Mouse (Mus musculus): Measurements from ENCODE around the gene Dcun1d1. TPM values are rescaled to one million over a fixed set of nuclear protein-coding genes. Genes with fewer than 3 reads are reported as not detected.
A peak's percentile ranks its signal among the peaks of the same experiment; 100 is the strongest.

Dcun1d1 gene
- polyA plus RNA-seq (2016; fragmentation: Nextera tagmentation; extraction: Ambion mirVana): 103 and 109 TPM in 2 replicates

DNA sequence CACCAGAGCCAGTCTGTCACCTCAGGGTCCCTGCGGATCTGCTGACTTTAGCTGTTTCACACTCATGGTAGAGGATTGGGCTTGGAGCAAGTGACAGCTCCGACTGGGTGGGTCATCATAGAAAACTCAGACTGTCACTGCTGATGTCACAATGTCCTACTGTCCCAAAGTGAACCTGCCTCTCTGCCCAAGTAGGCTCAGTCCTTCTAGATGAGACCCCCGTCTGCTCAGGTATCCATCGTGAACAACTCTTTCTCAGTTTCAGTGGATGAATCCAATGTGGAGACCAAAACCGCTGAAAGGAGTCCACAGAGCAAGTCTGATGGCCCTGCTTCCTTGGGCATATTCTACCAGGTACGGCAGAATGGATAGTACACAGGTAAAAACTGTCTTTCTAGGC lies at the start of gene Dcun1d1:
TSS of gene Dcun1d1 (minus strand) at position 101 of the 400 bp plus-strand sequence.
- no peak for ATAC-seq (ENCODE audit: low FRiP score)

DNA sequence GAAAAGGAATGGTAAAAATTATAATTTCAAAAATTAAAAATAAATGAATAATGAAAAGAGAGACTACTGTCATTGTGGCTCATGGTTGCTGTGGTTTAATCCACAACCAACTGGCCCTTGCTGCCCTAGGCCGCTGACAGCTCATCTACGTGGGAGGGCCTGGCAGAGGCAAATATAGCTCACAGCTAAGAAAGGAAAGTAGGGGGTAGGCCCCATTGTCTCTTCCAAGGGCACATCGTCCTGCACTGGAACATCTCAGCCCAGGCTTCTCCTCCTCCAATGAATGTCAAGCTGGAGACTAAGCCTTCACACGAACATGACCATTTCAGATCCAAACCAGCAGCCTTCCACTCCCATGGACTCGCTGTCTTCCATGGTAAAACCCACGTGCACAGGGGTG lies 49.0 kb upstream of the Dcun1d1 start:
- no peak for ATAC-seq (ENCODE audit: low FRiP score)
- no peaks in the 10 kb centered on the region for H3K27me3 ChIP-seq
- WGBS: 94% methylated on average over 6 of the region's 6 CpGs
- H3K9me3 ChIP-seq: no peaks in the 10 kb centered on the region
- no peaks in the 10 kb centered on the region for H3K4me1 ChIP-seq
- H3K27ac ChIP-seq: no peak overlapping the region
- no peak overlapping the region for H3K4me3 ChIP-seq (replicated peaks)
- no peak overlapping the region for H3K4me2 ChIP-seq
- peaks cover 69% of the 10 kb centered on the region for H3K36me3 ChIP-seq (replicated peaks)
- H3K9ac ChIP-seq: no peak overlapping the region

More for the DNA sequence above, at the start of gene Dcun1d1:
- Histone ChIP-seq H3K4me3 (replicated peaks) (no peak within 1 kb of the TSS), H3K4me1 (peaks cover 8% of the 10 kb centered on the region), H3K36me3 (replicated peaks) (no peaks in the 10 kb centered on the region), H3K27ac (no peak within 1 kb of the TSS), H3K9ac (no peak within 1 kb of the TSS), H3K27me3 (no peaks in the 10 kb centered on the region), H3K4me2 (no peak within 1 kb of the TSS), H3K9me3 (no peaks in the 10 kb centered on the region)
- WGBS: 96% methylated on average over 6 of the region's 6 CpGs

DNA sequence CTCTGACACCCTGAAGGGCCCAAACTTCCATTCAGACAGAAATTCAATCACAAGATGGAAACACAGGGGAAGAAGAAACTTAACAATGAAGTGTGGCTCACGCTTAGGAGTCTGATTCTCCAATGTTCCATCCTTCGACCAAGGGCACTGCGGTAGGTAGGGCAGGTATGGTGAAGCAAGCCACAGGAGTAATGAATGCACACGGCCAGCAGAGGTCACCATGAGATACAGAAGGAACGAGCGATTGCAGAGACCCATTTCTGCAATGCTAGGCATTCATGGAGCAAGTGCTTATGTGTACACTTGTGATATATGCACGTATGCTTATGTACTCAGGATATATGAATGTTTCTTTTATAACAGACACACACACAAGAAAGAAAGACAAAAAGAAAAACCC lies 36.3 kb upstream of the Dcun1d1 start:
- H3K9me3 ChIP-seq: no peaks in the 10 kb centered on the region
- H3K27me3 ChIP-seq: no peaks in the 10 kb centered on the region
- WGBS: 74% methylated on average over 7 of the region's 7 CpGs
- no peak for ATAC-seq (ENCODE audit: low FRiP score)
- H3K4me3 ChIP-seq (replicated peaks): no peak overlapping the region
- H3K9ac ChIP-seq: no peak overlapping the region
- no peak overlapping the region for H3K27ac ChIP-seq
- H3K4me1 ChIP-seq: no peaks in the 10 kb centered on the region
- no peak overlapping the region for H3K4me2 ChIP-seq
- peaks cover 62% of the 10 kb centered on the region for H3K36me3 ChIP-seq (replicated peaks)

DNA sequence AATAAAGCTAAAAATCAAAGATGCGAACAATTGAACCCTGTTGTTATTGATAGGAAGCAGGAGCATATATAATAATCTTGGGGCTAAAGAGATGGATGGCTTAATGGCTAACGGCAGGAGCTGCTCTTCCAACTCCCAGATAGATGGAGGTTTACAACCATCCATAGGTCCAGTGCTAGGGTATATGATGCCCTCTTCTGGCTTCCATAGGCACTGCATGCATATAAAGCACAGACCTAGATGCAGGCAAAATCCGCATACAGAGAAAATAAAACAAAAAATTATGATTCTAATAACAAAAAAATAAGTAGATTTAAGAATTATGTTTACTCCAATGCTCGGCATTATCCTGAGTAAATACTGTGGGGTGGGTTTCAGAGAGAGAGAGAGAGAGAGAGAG lies 35.7 kb upstream of the Dcun1d1 start:
- Histone ChIP-seq H3K27ac (no peak overlapping the region), H3K9me3 (no peaks in the 10 kb centered on the region), H3K4me3 (replicated peaks) (no peak overlapping the region), H3K4me2 (no peak overlapping the region), H3K9ac (no peak overlapping the region), H3K27me3 (no peaks in the 10 kb centered on the region), H3K36me3 (replicated peaks) (peaks cover 59% of the 10 kb centered on the region), H3K4me1 (no peaks in the 10 kb centered on the region)
- WGBS: 90% methylated on average over 4 of the region's 4 CpGs
- 0 out of 2 replicates have a peak, but pooled peaks have one; percentile 39 for ATAC-seq (ENCODE audit: low FRiP score)

DNA sequence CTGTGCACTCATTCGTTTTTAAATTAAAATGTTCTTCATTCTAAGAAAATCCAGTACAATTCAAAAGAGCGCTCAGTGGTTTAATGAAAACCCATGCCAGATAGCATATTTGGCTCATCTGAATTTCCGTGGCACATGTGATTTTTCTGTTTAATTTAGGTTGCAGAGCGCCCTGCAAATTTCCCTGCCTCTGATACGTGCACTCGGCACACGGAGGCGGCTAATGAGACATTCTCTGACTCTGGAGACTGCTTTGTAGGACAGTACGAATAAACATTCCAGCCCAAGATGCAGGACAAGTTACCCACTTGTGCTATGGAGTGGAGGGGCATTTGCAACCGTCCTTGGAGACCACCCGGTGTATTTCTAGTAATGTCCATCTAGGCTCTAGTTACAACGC lies 33.9 kb upstream of the Dcun1d1 start:
- H3K36me3 ChIP-seq (replicated peaks): peaks cover 53% of the 10 kb centered on the region
- H3K4me3 ChIP-seq (replicated peaks): no peak overlapping the region
- H3K27me3 ChIP-seq: no peaks in the 10 kb centered on the region
- H3K9ac ChIP-seq: no peak overlapping the region
- WGBS: 93% methylated on average over 12 of the region's 12 CpGs
- no peaks in the 10 kb centered on the region for H3K4me1 ChIP-seq
- no peaks in the 10 kb centered on the region for H3K9me3 ChIP-seq
- H3K27ac ChIP-seq: no peak overlapping the region
- no peak overlapping the region for H3K4me2 ChIP-seq
- no peak for ATAC-seq (ENCODE audit: low FRiP score)

DNA sequence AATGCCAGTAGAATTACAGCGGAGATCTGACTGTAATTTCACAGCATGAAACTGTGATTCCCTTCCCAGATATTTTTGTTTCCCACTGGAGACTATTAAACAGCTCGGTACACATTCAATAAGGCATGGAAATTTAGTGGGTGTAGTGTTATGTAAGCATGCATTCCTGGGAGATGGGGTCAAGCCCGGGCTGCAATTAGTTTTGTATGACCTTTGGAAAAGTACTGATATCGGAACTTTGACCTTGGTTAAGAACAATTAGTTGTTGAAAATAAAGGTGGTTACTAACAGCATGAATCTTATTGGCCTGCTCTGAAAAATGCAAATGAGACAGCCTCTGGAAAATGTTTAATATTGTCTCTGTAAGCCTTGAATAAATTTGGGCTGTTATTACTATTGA lies 33.2 kb upstream of the Dcun1d1 start:
- no peak overlapping the region for H3K4me3 ChIP-seq (replicated peaks)
- H3K27me3 ChIP-seq: no peaks in the 10 kb centered on the region
- H3K4me2 ChIP-seq: no peak overlapping the region
- H3K4me1 ChIP-seq: no peaks in the 10 kb centered on the region
- no peak overlapping the region for H3K9ac ChIP-seq
- H3K36me3 ChIP-seq (replicated peaks): peaks cover 49% of the 10 kb centered on the region
- no peaks in the 10 kb centered on the region for H3K9me3 ChIP-seq
- no peak overlapping the region for H3K27ac ChIP-seq
- 89% methylated on average over 4 of the region's 4 CpGs for WGBS
- no peak for ATAC-seq (ENCODE audit: low FRiP score)

DNA sequence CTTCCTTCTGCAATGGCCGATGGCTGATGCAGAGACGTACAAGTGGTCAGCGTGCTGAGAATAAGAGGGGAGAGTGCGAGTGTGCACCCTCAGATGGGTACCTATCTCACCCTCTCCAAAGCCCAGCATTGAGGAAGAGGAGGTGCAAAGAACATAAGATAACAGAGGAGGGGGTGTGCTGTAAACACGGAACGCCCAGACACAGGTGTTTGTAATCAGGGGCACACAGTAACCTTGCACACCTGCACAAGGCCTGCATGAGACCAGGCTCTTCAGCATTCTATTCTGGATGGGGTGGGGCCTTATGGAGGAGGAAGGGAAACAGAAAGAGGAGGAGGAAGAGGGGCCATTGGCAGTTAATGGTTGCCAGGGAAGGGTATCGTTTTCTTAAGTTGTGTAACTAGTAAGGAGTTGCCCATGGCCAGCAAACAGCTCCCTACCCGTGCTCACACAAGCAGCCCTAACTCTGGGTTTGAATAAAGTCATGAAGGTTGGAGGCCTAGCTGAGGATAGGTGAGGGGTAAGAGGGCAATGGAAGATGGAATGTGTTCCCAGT lies 30.2 kb upstream of the Dcun1d1 start:
- Histone ChIP-seq H3K4me3 (replicated peaks) (no peak overlapping the region), H3K27me3 (no peaks in the 10 kb centered on the region), H3K9ac (no peak overlapping the region), H3K27ac (no peak overlapping the region), H3K4me2 (no peak overlapping the region), H3K36me3 (replicated peaks) (peaks cover 41% of the 10 kb centered on the region), H3K4me1 (no peaks in the 10 kb centered on the region), H3K9me3 (no peaks in the 10 kb centered on the region)
- ATAC-seq (ENCODE audit: low FRiP score): no peak
- WGBS: 96% methylated on average over 8 of the region's 8 CpGs

DNA sequence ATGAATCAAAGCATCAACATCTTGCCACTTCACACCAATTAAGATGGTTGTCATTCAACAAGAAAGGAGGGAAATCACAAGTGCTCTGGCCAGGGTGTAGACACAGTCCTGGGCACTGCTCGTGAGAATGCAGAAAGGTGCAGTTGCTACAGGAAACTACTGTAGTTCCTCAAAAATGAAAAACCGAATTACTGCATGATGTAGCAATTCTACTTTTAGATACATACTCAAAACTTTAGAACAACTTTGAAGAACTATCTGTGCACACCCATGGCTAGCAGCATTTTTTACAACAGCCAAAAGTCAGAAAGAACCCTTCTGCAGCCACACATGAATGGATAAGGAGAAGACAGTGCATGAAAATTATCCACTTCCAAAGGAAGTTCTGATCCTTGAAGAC lies 29.2 kb upstream of the Dcun1d1 start:
- H3K4me3 ChIP-seq (replicated peaks): no peak overlapping the region
- no peaks in the 10 kb centered on the region for H3K9me3 ChIP-seq
- H3K4me2 ChIP-seq: no peak overlapping the region
- H3K36me3 ChIP-seq (replicated peaks): peaks cover 36% of the 10 kb centered on the region
- no peaks in the 10 kb centered on the region for H3K4me1 ChIP-seq
- no peak for ATAC-seq (ENCODE audit: low FRiP score)
- H3K9ac ChIP-seq: no peak overlapping the region
- H3K27ac ChIP-seq: no peak overlapping the region
- WGBS: 82% methylated on average over 2 of the region's 2 CpGs
- H3K27me3 ChIP-seq: no peaks in the 10 kb centered on the region

DNA sequence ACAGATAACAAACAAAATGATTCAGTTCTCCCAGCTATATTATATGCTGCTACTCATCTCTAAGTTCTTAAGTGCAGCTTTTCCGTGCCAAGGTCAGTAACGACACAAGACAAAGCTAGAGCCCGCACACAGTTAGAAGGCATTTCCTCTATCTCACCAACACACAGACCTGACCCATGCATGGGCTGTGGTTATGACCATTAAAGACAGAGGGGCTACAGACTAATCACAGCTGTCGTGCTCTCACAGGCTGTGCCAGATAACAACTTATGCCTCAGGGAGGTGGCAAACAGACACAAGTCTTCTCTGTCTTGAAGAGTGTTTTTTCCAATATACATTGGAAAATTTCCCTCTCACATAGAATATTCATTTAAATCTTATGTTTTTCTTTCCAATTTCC lies 27.7 kb upstream of the Dcun1d1 start:
- WGBS: 93% methylated on average over 4 of the region's 4 CpGs
- Histone ChIP-seq H3K4me1 (no peaks in the 10 kb centered on the region), H3K9me3 (no peaks in the 10 kb centered on the region), H3K27me3 (no peaks in the 10 kb centered on the region), H3K4me3 (replicated peaks) (no peak overlapping the region), H3K4me2 (no peak overlapping the region), H3K36me3 (replicated peaks) (peaks cover 40% of the 10 kb centered on the region), H3K9ac (no peak overlapping the region), H3K27ac (no peak overlapping the region)
- no peak for ATAC-seq (ENCODE audit: low FRiP score)

DNA sequence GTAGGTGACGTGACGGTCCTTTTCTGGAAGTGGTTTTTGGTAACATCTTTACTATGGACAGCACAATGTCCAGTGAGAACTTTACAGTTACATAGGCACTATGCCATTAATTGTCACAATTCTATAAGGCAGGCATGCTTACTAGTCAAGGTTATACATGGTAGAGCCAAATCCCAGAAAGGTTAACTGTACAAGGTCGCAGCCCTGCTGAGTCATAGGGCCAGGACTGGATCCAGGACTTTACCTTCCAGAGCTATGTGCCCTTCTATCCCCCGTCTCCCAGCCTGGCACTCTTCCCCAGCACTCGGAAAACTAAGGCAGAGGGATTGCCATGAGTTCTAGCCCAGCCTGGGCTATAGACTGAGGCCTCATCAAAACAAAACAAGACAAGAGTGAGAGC lies 26.7 kb upstream of the Dcun1d1 start:
- peaks cover 41% of the 10 kb centered on the region for H3K36me3 ChIP-seq (replicated peaks)
- no peak overlapping the region for H3K4me2 ChIP-seq
- H3K9me3 ChIP-seq: no peaks in the 10 kb centered on the region
- no peaks in the 10 kb centered on the region for H3K4me1 ChIP-seq
- no peak overlapping the region for H3K27ac ChIP-seq
- H3K4me3 ChIP-seq (replicated peaks): no peak overlapping the region
- H3K9ac ChIP-seq: no peak overlapping the region
- 93% methylated on average over 5 of the region's 5 CpGs for WGBS
- no peaks in the 10 kb centered on the region for H3K27me3 ChIP-seq
- no peak for ATAC-seq (ENCODE audit: low FRiP score)

DNA sequence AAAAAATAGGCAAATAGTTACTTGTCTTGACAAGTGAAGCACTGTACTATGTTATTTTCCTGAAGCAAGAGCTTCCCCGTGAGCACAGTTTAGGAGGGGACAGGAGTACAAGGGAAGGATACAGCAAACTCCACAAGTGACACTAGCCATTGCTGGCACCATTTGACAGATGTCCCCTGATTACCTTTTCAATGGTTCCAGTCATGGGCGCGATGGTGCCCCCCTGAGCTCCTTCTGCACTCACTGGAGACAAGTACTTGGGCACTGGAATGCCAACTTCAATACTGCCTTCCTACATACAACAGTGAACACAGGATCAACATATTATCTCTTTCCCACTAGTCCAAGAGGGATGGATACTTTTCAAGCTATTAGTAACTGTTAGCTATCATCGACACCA lies 26.2 kb upstream of the Dcun1d1 start:
- no peaks in the 10 kb centered on the region for H3K4me1 ChIP-seq
- no peak overlapping the region for H3K9ac ChIP-seq
- H3K27ac ChIP-seq: no peak overlapping the region
- 89% methylated on average over 4 of the region's 4 CpGs for WGBS
- H3K4me2 ChIP-seq: no peak overlapping the region
- H3K36me3 ChIP-seq (replicated peaks): peaks cover 39% of the 10 kb centered on the region
- no peaks in the 10 kb centered on the region for H3K9me3 ChIP-seq
- no peak overlapping the region for H3K4me3 ChIP-seq (replicated peaks)
- no peak for ATAC-seq (ENCODE audit: low FRiP score)
- H3K27me3 ChIP-seq: no peaks in the 10 kb centered on the region

DNA sequence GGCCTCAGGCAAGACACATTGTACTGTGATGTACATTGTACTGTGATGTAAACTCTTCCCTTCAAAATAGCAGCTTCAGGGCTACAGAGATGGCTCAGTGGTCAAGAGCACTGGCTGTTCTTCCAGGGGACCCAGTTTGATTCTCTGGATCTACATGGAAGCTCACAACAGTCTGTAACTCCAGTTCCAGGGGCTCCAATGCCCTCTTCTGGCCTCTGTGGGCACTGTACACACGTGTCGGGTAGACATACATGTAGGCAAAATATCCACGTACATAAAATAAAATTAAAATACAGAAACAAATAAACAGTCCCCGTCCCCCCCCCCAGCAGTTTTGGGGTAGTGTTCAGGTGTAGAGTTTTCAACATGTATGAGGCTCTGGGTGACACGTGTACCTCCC lies 25.7 kb upstream of the Dcun1d1 start:
- Histone ChIP-seq H3K4me2 (no peak overlapping the region), H3K36me3 (replicated peaks) (peaks cover 39% of the 10 kb centered on the region), H3K9me3 (no peaks in the 10 kb centered on the region), H3K4me1 (no peaks in the 10 kb centered on the region), H3K27me3 (no peaks in the 10 kb centered on the region), H3K9ac (no peak overlapping the region), H3K4me3 (replicated peaks) (no peak overlapping the region), H3K27ac (no peak overlapping the region)
- WGBS: 88% methylated on average over 5 of the region's 5 CpGs
- no peak for ATAC-seq (ENCODE audit: low FRiP score)

DNA sequence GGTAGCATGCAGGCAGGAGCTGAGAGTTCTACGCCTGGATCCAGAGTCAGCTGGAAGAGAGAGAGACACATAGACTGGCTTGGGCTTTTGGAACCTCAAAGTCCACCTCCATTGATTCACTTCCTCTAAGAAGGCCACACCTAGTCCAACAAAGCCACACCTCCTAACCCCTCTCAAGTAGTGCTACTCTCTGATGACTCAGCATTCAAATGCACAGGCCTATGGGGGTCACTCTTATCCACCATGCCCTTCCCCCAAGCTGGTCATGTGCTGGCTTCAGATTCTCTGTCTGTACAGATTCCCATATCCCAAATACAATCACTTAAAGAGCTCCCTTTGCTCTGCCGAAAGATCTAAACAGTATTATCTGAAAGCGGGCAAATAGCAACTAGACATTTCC lies 20.0 kb upstream of the Dcun1d1 start:
- no peak overlapping the region for H3K4me2 ChIP-seq
- no peak overlapping the region for H3K27ac ChIP-seq
- WGBS: 97% methylated on average over 3 of the region's 3 CpGs
- no peak for ATAC-seq (ENCODE audit: low FRiP score)
- H3K9ac ChIP-seq: no peak overlapping the region
- peaks cover 16% of the 10 kb centered on the region; the same call in 1 of the 2 replicates for H3K36me3 ChIP-seq (replicated peaks)
- no peaks in the 10 kb centered on the region for H3K4me1 ChIP-seq
- H3K4me3 ChIP-seq (replicated peaks): no peak overlapping the region
- H3K27me3 ChIP-seq: no peaks in the 10 kb centered on the region
- H3K9me3 ChIP-seq: no peaks in the 10 kb centered on the region

Data from forebrain, embryonic 12.5 days (tissue).